Mouse (Mus musculus) liver, embryonic 11.5 days (tissue): ENCODE data around the gene Slc9a9. TPM values are rescaled to one million over a fixed set of nuclear protein-coding genes. Genes with fewer than 3 reads are reported as not detected.

Experiments used
- ATAC-seq: fragments of 200-750 bp; cut with Nextera tagmentation; replicated peaks from 2 replicates; pipeline ENCODE4 v1.8.0; 2017; ENCODE audit warnings: moderate number of reproducible peaks, mild to moderate bottlenecking, moderate TSS enrichment, moderate library complexity; ENCODE audit not compliant: low FRiP score
- DNase-seq: peaks from one replicate; pipeline ENCODE4 v3.0.0-alpha.2; 2017; ENCODE audit warnings: low spot score
- H3K27ac ChIP-seq: fragments of 300-500 bp; sonication (generic); 2 replicates; pipeline ENCODE4 v1.5.1; 2014; ENCODE audit warnings: mild to moderate bottlenecking, low read depth, low read length, control low read depth
- H3K27me3 ChIP-seq: fragments of 300-500 bp; sonication (generic); replicated peaks from 2 replicates; pipeline ENCODE4 v1.6.1; 2014; ENCODE audit warnings: low read length, mixed read lengths; ENCODE audit not compliant: control insufficient read depth, insufficient read depth
- H3K36me3 ChIP-seq: fragments of 300-500 bp; sonication (generic); 2 replicates; pipeline ENCODE4 v1.6.1; 2014; ENCODE audit warnings: mild to moderate bottlenecking, low read length, moderate library complexity, mixed read lengths; ENCODE audit not compliant: control insufficient read depth, insufficient read depth
- H3K4me1 ChIP-seq: fragments of 300-500 bp; sonication (generic); replicated peaks from 2 replicates; pipeline ENCODE4 v1.6.1; 2014; ENCODE audit warnings: low read length, mixed read lengths; ENCODE audit not compliant: control insufficient read depth, insufficient read depth
- H3K4me2 ChIP-seq: fragments of 300-500 bp; sonication (generic); 2 replicates; pipeline ENCODE4 v1.6.1; 2014; ENCODE audit warnings: mild to moderate bottlenecking, control low read depth, moderate library complexity
- H3K4me3 ChIP-seq: fragments of 300-500 bp; sonication (generic); 2 replicates; pipeline ENCODE4 v1.5.1; 2014; ENCODE audit warnings: low read depth, low read length, control low read depth
- H3K9ac ChIP-seq: fragments of 300-500 bp; sonication (generic); 2 replicates; pipeline ENCODE4 v1.6.1; 2014; ENCODE audit warnings: low read depth, low read length, control low read depth
- H3K9me3 ChIP-seq: fragments of 300-500 bp; sonication (generic); 2 replicates; pipeline ENCODE4 v1.6.1; 2016; ENCODE audit warnings: low read length, inconsistent platforms, mixed read lengths; ENCODE audit not compliant: control insufficient read depth
- WGBS: fragments of 180-500 bp; shearing (Covaris S2); extraction: QIAGEN DNeasy Blood & Tissue Kit; methylation state at CpG from one replicate; pipeline ENCODE4 v1.1.7; 2014; 5-methylcytosine and 5-hydroxymethylcytosine counted together
- polyA plus RNA-seq: library from polyadenylated mRNA; unstranded; fragments of >200 nt; fragmentation: Nextera tagmentation; extraction: Ambion mirVana; gene quantifications from 2 replicates; pipeline ENCODE4 v1.2.1, GENCODE M21; 2014

Gene Slc9a9
- polyA plus RNA-seq, 1 experiment from 2014 or later, result 1.9 TPM

DNA sequence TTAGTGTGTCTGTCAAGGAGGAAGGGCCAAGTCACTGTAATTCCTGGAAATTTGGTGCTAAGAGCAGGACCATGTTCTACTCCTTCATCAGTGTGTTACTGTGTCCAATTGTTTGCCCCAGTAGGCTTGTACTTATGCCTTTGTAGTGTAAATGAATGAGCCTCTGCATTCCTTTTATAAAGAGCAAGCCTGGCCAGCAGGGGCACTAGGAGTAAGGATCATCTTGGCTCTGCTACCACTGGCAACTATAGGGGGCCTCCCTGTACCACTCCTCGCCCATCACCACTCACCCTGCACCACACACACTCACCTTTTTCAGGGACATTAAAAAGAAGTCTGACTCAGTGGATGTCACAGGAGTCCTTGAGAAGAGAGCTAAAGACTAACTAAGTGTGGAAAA is 306.5 kb downstream of the Slc9a9 start:
- Histone ChIP-seq H3K4me1 (no peaks in the 10 kb centered on the region), H3K27ac (no peak overlapping the region), H3K36me3 (no peaks in the 10 kb centered on the region), H3K9me3 (no peaks in the 10 kb centered on the region), H3K4me3 (no peak overlapping the region), H3K4me2 (no peak overlapping the region), H3K9ac (no peak overlapping the region), H3K27me3 (no peaks in the 10 kb centered on the region)
- ATAC-seq (no peak), DNase-seq (no peak)
- WGBS, result 76% methylated on average over 1 of the region's 1 CpGs

DNA sequence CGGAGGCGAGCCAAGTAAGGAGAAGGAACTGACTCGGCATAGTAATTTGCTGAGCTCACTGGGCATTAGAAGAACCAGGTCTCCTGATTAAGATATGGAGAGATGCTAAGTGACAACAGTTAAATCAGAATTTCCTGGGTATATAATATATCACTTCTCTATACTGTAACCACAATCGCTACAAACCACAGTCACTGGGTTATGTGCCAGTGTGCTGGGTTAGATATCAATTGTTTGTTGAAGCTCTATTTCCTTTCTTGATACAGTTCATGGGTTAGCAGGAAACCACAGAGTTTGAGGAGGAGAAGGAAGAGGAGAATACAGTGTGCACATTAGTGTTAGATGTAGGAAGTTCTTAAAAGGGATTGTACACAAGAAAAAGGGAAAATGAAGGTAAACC is 323.9 kb downstream of the Slc9a9 start:
- no peaks in the 10 kb centered on the region for H3K27me3 ChIP-seq
- no peak for DNase-seq
- no peak for ATAC-seq
- H3K27ac ChIP-seq, result no peak overlapping the region
- no peaks in the 10 kb centered on the region for H3K4me1 ChIP-seq
- H3K36me3 ChIP-seq, result no peaks in the 10 kb centered on the region
- no peaks in the 10 kb centered on the region for H3K9me3 ChIP-seq
- no peak overlapping the region for H3K4me2 ChIP-seq
- WGBS, result 50% methylated on average over 4 of the region's 4 CpGs
- no peak overlapping the region for H3K9ac ChIP-seq
- no peak overlapping the region for H3K4me3 ChIP-seq

DNA sequence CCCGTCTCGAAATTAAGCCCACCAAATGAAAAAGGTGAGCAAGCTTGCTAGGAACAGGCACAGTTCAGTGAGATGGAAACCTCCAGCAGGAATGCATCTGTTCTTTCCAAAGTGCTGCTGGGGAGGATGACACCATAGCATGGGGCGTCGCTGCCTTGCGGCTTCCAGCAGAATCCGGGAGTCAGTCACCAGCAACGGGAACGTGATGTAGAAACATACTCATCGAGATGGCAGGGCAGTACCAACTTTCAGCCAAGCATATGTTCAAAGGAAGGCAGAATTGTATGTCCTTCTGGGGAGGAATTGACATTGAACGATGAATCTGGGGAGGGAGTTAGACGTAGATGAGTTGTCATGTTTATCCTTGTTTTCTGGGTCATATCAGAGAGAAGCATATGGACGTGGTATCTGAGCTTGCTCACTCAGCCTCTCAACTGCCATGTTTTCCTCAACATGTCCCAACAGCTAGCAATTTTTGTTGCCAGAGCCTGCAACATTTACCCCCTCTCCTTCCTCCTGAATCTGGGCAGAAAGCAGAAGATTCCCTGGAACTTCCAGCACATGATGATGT is 350.5 kb downstream of the Slc9a9 start:
- WGBS, result 90% methylated on average over 12 of the region's 12 CpGs
- Histone ChIP-seq H3K27me3 (no peaks in the 10 kb centered on the region), H3K9me3 (no peaks in the 10 kb centered on the region), H3K4me1 (no peaks in the 10 kb centered on the region), H3K9ac (no peak overlapping the region), H3K4me3 (no peak overlapping the region), H3K36me3 (no peaks in the 10 kb centered on the region), H3K27ac (no peak overlapping the region), H3K4me2 (no peak overlapping the region)
- DNase-seq (no peak), ATAC-seq (no peak)

DNA sequence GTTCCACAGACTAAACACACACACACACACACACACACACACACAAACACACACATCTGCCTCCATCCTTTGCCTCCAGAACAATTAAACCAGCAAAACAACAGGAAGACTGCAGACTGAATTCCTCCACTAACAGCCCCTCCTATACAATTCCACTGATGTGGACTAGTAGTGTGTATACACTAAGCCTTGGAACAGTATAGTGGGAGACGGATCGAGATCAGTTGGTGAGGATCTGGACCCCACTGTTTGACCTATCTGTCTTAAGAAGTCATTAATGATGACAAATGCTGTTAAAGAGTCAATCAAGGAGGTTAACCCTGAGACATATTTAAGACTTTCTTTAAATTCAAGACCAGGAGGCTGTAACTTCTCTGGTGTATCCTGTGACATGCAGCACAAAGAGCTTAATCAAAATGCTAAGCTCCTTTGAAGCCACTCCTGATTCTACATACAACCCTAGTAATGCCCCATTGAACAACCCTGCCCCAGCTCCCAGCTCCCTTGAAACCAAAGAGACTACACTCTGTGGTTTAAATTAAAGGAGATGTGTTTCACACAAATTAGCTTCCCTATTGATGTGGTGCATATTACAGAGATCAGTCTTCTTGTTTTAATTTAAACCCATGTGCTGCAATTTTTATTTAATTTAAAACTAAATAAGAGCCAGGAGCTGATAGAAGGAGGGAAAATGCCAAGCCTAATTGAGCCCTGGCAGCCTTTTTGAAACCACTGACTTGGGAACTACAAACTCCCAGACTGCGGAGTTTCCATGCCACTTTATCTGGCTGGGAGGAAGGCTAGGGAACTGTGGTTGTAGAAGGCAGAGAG is 364.6 kb downstream of the Slc9a9 start:
- no peak for DNase-seq
- no peaks in the 10 kb centered on the region for H3K4me1 ChIP-seq
- H3K9me3 ChIP-seq, result no peaks in the 10 kb centered on the region
- H3K27me3 ChIP-seq, result no peaks in the 10 kb centered on the region
- no peak for ATAC-seq
- H3K36me3 ChIP-seq, result no peaks in the 10 kb centered on the region
- H3K27ac ChIP-seq, result no peak overlapping the region
- H3K4me3 ChIP-seq, result no peak overlapping the region
- H3K9ac ChIP-seq, result no peak overlapping the region
- WGBS, result 80% methylated on average over 3 of the region's 3 CpGs
- no peak overlapping the region for H3K4me2 ChIP-seq

DNA sequence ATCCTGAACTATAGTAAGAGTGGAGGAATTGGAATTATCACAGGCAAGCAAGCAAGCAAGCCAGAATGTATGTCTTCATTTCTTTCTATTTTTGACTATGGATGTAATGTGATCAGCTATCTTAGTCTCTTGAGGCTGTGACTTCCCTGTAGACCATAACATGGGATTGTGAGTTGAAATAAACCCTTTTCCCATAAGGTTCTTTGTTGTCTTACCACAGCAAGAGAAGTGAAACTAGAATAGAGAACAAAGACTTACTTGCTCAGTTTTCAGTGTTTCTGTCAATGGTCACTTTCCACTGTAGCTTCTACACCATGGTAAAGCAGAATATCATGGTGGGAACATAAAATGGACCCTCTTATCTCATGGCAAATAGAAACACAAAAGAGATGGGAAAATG is 366.5 kb downstream of the Slc9a9 start:
- no peak overlapping the region for H3K9ac ChIP-seq
- no peak for DNase-seq
- H3K36me3 ChIP-seq, result no peaks in the 10 kb centered on the region
- H3K4me3 ChIP-seq, result no peak overlapping the region
- H3K9me3 ChIP-seq, result no peaks in the 10 kb centered on the region
- no peak overlapping the region for H3K4me2 ChIP-seq
- H3K4me1 ChIP-seq, result no peaks in the 10 kb centered on the region
- no peak overlapping the region for H3K27ac ChIP-seq
- H3K27me3 ChIP-seq, result no peaks in the 10 kb centered on the region
- no peak for ATAC-seq

DNA sequence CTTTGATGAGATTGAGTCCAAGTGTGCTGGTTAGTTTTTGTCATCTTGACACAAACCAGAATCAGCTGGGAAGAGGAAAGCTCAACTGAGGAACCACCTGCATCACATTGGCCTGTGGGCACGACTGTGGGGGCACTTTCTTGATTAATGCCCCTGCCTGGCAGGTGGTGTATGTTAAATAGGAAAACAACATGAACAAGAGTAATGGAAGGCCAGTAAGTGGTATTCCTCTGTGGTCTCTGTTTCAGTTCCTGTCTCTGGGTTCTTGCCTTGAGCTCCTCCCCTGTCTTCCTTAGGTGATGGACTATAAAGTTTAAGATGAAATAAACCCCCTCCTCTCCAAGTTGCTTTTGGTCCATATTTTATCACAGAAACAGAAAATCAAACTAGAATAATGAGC is 372.7 kb downstream of the Slc9a9 start:
- no peaks in the 10 kb centered on the region for H3K36me3 ChIP-seq
- DNase-seq, result no peak

DNA sequence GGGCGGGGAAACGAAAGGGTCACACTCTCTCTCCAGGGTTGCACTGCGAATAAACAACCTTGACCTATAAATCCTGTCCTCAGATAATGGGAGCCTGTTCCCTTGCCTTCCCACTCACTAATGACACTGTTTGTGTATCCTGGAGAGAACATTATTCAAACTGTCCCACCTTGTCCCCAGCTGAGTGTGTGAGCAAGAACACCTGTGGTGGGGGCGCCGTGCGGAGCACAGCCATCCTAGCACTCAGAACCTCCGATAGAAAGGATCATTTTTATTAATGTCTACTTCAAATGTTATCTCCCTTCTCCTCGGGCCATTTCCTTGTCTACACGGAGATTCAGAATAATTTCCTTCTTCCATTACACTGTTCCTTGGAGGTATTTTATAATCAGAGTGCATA is 382.5 kb downstream of the Slc9a9 start:
- ATAC-seq, result no peak
- Histone ChIP-seq H3K9me3 (no peaks in the 10 kb centered on the region), H3K4me2 (no peak overlapping the region), H3K4me3 (no peak overlapping the region), H3K27ac (no peak overlapping the region), H3K36me3 (no peaks in the 10 kb centered on the region), H3K27me3 (no peaks in the 10 kb centered on the region), H3K9ac (no peak overlapping the region), H3K4me1 (no peaks in the 10 kb centered on the region)
- DNase-seq, result no peak
- 74% methylated on average over 9 of the region's 9 CpGs for WGBS

More for the DNA sequence above, 372.7 kb downstream of the Slc9a9 start:
- 39% methylated on average over 1 of the region's 1 CpGs for WGBS
- H3K4me2 ChIP-seq, result no peak overlapping the region
- no peak for ATAC-seq
- no peaks in the 10 kb centered on the region for H3K4me1 ChIP-seq
- no peak overlapping the region for H3K27ac ChIP-seq
- no peaks in the 10 kb centered on the region for H3K9me3 ChIP-seq
- H3K4me3 ChIP-seq, result no peak overlapping the region
- no peaks in the 10 kb centered on the region for H3K27me3 ChIP-seq
- H3K9ac ChIP-seq, result no peak overlapping the region

DNA sequence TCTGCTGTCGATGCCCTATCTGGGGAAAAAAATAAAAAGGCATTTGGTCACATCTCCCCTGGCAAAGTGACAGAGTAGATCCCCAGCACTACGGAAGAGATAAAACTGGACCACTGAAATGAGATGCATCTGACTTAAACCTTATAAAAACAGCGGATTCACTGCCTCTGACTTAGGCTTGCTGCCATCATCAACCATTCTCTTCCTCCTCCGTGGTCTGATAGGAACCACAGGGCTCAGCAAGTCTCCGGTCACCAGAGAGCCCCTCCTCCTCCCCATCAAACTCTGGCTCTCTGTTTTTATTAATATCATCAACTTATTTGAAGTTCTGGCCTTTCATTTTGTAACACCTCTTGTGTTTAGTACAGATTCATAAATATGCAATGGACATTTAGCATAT is 383.5 kb downstream of the Slc9a9 start:
- H3K9ac ChIP-seq, result no peak overlapping the region
- H3K27ac ChIP-seq, result no peak overlapping the region
- no peak for DNase-seq
- ATAC-seq, result no peak
- no peaks in the 10 kb centered on the region for H3K9me3 ChIP-seq
- no peaks in the 10 kb centered on the region for H3K36me3 ChIP-seq
- WGBS, result 59% methylated on average over 5 of the region's 5 CpGs
- no peak overlapping the region for H3K4me3 ChIP-seq
- no peaks in the 10 kb centered on the region for H3K4me1 ChIP-seq
- no peaks in the 10 kb centered on the region for H3K27me3 ChIP-seq
- H3K4me2 ChIP-seq, result no peak overlapping the region

DNA sequence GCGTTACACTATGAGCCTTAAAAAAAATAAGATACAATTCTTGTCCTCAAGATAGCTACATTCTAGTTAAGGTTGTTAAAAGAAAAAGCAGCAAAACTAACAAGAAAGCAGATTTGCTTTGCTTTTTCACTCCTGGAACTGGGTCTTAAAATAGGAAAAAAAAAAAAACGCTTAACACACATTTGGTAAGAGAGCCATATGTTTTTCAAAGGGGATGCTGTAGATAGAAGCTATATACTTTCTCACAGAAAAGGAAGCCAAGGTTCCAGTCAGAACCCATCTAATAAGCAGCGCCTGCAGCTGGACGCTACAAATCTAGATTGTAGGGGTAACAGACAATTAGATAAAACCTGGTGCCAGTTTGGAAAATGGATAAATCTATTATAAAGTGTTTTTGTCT is 386.1 kb downstream of the Slc9a9 start:
- ATAC-seq, result no peak
- WGBS, result 83% methylated on average over 4 of the region's 4 CpGs

More for the DNA sequence above, 386.1 kb downstream of the Slc9a9 start:
- no peaks in the 10 kb centered on the region for H3K36me3 ChIP-seq
- H3K4me1 ChIP-seq, result no peaks in the 10 kb centered on the region
- H3K27me3 ChIP-seq, result no peaks in the 10 kb centered on the region
- DNase-seq, result no peak
- no peaks in the 10 kb centered on the region for H3K9me3 ChIP-seq
- no peak overlapping the region for H3K9ac ChIP-seq
- H3K27ac ChIP-seq, result no peak overlapping the region
- H3K4me3 ChIP-seq, result no peak overlapping the region
- H3K4me2 ChIP-seq, result no peak overlapping the region
